Mouse (Mus musculus) T-helper 17 cell (primary cell): ENCODE measurements around the gene Bloc1s2.

Source experiments
- in situ Hi-C, 2 experiments: fragments of 300-600 bp; cut with MboI, MseI; formaldehyde crosslinking; loops; 1 replicate in 1 of 2; 2 replicates in 1 of 2; pipeline ENCODE4 v1.15.1; 2025; ENCODE audit warnings: high pct_unique_total_duplicates in 2 of 2

The Bloc1s2 gene

DNA sequence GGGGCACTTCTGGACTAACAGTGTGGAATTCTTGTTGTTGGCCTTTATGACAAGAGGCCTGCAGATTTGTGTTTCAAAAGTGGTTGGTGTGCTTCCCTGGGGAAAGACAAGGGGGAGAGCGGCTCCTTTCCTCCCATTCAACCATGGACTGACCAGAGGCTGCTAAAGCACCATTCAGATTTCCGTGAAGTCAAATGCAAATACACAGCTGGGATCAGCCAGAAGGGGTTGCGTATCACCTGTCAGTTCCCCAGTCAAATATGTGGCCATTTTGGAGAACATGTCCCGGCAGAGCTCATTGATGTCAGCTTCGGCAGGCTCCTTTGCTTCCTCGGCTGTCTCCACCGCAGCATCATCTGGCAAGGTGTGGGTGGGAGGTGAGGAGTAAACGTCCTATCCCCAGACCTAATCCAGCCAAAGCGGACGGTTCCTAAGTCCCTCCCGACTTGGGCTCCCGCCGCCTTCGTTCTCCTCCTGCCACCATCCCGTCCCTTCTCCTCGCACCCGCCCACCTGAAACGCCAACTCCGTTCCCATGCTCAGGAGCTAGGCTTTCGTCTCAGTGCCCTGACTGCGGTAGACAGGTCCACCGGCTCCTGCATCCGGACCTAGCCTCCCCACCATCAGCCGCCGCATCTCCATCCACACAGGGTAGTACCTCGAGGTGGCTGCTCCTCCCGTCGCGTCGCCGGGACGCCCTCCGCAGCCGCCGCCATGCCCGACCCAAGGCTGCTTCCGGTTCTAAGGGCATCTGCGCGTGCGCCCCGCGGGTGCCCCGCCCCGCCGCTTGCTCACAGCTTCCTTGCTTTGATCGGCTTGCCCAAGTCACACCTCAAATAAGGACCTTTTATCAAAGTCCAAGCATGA is at the start of gene Bloc1s2:
Bloc1s2 (minus strand) TSS at position 745 of the 866 bp plus-strand sequence.
- in situ Hi-C loops = no loop called here

GRCm38 (mm10) chr19:44195138-44195537 is 48.9 kb upstream of the Bloc1s2 start:
- in situ Hi-C loops = loop anchor here in 1 of 2 experiments (5.0 kb wide), 2 partner anchors 37 to 102 kb away; no protein-coding TSS in a partner anchor

DNA sequence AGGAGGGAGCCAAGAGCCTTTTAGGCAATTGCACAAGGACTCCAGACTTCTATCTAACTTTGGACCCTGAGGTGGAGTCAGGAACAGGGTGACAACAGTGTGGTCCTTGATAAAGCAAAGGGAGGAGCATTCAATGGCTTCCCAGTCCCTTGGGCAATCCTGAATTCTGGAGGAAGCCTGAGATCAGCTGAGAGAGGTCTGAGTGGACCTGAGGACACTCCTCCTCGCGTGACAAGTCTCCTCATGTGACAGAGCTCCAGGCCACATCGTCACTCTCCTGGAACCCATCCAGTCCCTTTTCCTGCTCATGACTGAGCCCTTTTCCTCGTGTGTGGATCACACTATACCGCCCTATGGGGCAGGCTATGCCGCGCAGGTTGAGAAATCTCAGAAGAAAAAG is 47.7 kb upstream of the Bloc1s2 start:
- in situ Hi-C loops = loop anchor here (5.0 kb wide), 3 partner anchors 33 to 453 kb away; partner anchors contain the start of gene Scd4 (in 1 of the 2)

- in situ Hi-C loops = loop anchor here (5.0 kb wide), 3 partner anchors 35 to 455 kb away; partner anchors contain the start of gene Scd4 (in 1 of the 2)
These were observed 46.1 kb upstream of the Bloc1s2 start, which contains the start of gene Pkd2l1 for GRCm38 (mm10) chr19:44192342-44192741. TSS of gene Pkd2l1 (minus strand) at chr19:44192442.

DNA sequence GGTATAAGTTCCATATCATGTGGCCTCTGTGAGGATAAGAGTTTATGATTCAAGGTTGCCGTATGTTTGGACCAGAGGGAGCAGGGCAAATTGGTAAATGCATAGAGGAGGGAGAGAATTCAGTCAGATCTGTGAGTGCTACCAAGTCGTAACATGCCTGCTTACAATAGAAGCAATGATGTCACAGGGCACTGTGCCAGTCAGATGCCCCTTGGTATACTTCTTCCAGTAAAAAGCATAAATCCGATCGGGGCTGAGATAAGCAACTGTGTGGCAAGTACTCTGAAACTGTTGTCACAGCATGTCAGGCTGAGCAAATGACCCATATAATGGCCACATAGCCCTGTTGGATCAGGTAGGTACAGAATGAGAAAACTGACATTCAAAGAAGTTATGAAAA is 42.8 kb upstream of the Bloc1s2 start:
- in situ Hi-C loops = no loop called here

DNA sequence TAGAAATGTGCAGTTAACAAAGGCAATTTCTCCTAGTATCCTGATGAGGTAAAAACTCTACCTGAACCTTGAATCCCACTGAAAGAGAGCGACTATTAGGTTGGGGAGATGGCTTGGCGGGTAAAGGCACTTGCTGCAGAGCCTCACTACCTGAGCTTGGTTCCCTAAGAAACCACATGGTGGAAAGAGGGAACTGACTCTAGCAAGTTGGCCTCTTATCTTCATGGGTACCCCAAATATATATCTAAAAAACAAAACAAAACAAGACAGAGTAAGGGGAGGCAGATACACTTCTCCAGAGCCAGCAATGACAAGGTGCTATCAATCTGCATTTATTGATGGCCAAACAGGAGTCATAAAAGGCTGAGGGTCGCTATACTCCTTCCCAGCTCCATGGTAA is 37.7 kb upstream of the Bloc1s2 start:
- in situ Hi-C loops = no loop called here

DNA sequence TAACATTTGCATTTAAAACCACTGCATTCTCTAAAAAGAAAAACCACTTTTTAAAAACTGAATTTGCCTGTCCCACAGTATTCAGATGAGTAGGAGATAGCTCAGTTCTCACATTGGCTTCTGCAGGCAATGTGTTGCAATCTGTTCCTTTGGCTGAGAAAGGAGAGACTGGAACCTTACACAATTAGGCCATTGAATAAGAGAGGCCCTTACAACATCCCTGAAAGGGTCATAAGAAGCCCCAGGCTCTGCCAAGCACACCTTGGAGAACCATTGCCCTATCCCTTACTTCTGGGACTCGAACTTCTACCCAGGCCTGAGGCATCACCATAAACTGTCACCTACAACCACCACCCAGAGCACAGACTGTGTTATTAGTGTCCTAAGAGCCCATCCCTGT is 34.3 kb upstream of the Bloc1s2 start:
- in situ Hi-C loops = no loop called here

DNA sequence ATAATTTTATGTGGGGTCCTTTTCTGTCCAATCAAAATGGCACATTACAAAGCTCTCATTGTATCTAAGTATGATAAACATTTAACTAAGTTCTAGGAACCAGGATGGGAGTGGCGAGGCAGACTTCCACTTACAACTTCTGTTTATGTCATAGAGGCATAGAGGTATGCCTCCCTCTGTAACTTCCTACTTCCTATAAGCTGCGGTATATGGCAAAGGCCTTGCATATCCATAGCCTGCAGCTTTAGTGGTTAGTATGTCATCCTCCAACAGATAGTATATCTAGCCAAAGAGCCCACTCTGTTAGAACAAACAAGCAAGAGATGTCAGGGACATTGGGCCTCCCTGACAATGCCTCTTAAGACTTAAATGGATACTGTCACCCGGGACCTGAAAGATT is 30.5 kb upstream of the Bloc1s2 start:
- in situ Hi-C loops = no loop called here

GRCm38 (mm10) chr19:44174835-44175234 is 28.6 kb upstream of the Bloc1s2 start:
- in situ Hi-C loops = no loop called here

- in situ Hi-C loops = no loop called here
These were observed 15.3 kb upstream of the Bloc1s2 start for GRCm38 (mm10) chr19:44161515-44161914.

GRCm38 (mm10) chr19:44159386-44159785 is 13.1 kb upstream of the Bloc1s2 start:
- in situ Hi-C loops = no loop called here

DNA sequence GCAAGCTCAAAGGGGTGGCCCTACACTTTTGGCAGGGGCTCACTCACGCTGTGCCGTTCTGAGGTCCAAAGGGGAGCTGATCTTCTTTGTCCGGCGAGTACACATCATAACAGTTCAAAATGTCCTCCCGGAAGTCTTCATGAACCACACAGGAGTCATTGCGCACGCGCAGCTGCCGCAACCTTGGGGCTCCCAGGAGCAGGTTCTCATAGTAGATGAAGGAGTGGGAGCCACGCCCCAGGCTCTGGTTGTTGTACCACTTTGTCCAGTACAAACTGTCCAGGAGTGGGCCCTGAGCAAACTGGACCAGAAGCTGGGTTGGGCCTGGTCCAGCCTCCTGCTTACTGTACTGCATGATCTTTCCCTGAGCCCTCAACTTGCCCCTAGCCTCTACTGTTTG is 10.8 kb upstream of the Bloc1s2 start:
- in situ Hi-C loops = no loop called here

DNA sequence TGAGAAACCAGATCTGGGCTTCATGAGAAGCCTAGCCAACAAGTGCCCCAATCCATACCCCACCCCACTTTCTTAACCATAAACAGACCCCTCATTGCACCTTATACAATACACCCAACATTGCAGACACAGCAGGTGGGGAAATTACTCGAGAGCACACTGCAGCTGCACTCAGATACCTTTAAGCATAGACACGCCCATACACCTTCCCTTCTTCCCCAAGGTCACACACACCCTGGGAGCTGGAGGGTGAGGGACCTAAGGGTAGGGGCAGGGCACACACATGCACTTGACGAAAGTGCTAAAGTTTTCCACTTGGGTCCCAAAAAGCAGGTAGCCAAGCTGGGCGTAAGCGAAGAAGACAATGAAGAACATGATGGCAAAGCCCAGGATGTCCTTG is 7.5 kb upstream of the Bloc1s2 start:
- in situ Hi-C loops = no loop called here

- in situ Hi-C loops = no loop called here
These were observed 2.7 kb upstream of the Bloc1s2 start for GRCm38 (mm10) chr19:44148991-44149390.

DNA sequence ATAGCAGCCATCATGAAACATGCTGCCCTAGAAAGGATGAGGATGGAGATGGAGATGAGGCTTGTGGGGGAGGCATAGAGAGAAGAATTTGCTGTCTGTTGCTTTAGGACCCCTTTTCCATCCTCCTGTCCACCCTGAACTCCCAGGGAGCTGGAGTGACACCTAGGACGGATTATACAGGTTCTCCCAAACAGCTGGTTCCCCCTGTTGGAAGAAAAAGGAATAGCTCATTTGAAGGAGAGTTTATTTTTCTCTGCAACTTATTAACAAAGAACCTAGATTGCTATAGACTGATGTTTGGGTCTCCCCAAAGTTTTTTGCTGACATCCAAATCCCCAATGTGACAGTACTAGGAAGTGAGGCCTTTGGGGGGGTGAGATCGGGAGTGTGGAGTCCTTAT is 2.1 kb upstream of the Bloc1s2 start:
- in situ Hi-C loops = no loop called here

DNA sequence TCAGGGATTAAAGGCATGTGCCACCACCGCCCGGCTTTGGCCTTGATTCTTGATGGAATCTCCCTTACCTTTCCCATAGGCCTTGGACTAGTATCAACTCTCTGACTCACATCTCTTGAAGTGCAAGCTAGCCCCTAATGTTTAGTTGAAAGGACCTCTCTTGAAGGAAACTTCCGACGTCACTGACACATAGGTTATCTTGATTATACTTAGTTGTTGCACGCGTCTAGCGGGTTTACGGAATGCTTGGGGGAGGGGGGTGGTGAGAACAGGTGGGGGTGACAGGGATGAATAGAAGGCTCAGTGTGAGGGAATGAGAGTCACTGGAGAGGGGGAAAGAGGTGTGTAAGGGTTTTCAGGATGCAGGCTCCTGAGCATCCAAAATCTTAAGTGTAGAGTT is 705 bp upstream of the Bloc1s2 start:
- in situ Hi-C loops = no loop called here

GRCm38 (mm10) chr19:44146568-44146879 is 278 bp upstream of the Bloc1s2 start:
- in situ Hi-C loops = no loop called here

DNA sequence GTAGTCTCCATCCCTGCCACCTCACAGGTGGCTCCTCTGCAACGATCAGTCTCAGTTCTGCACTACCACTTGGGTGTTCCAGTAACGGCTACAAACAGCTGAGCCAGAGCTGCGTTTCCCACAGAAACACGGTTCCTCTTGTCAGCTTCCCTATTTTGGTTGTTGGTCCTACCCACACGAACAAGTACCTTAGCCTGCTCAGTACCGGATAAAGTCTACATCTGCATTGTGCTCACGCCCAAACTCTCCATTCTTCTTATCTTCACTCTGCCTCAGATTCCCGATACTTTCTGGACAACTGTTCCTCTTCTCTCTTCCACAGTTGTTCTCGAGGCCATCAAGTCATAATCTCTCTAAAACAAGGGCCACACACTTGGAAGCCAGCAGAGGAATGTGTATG is 1.9 kb downstream of the Bloc1s2 start:
- in situ Hi-C loops = no loop called here

GRCm38 (mm10) chr19:44135960-44136485 is 10.2 kb downstream of the Bloc1s2 start:
- in situ Hi-C loops = no loop called here

DNA sequence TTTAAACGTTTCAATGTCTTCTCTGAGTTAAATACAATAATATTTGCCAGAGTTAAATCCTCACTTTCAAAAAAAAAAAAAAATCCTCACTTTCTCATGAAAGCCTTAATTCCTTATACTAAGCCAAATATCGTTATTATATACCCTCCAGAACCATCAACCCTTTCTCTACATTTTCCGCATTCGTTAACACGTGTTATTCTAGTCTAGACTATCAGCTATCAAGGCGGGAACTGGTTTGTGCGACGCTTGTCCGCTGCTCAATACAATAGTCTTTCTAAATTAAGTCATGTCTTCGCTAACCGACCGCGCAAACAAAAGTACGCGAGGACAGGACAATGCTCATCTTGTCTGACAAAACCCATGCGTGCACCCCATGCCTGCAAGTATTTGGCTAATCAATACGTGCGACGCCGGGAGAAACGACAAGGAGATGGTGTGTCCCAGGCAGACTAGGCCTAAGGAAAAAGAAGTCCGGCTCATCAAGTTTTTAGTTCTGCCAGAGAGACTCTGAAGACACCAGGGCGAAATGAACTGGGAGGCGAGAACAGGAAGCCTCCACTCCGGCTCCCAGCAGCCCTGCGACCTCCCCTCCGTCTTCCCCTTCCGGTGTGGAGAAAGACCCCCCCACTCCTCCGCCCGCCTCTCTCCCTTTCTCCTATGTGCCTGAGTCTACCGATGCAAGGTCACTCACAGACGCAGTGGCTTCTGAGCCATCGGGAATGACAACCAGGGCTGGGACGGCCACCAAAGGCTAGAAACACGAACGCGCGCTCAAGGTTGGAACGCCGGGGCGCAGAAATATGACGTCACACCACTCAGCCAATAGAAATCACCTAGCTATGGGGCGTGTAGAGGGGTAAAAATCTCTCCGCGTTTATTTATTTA is 10.9 kb downstream of the Bloc1s2 start, which contains the start of gene Cwf19l1:
Cwf19l1 (minus strand) TSS at position 805 of the 888 bp plus-strand sequence.
- in situ Hi-C loops = no loop called here

- in situ Hi-C loops = no loop called here
These were observed 13.3 kb downstream of the Bloc1s2 start for GRCm38 (mm10) chr19:44132917-44133316.

GRCm38 (mm10) chr19:44128560-44128959 is 17.7 kb downstream of the Bloc1s2 start:
- in situ Hi-C loops = no loop called here
